Mouse (Mus musculus) heart, adult 11 months (tissue): Measurements from ENCODE around the gene Psmd2.
"Not testable (repeated sequence)": the region's sequence is repeated elsewhere in the genome, so short reads cannot be mapped to it uniquely, and the experiment has no call there.

Experiments used
- DNase-seq: peaks from one replicate; pipeline ENCODE4 v3.0.0; 2022

The Psmd2 gene

GRCm38 (mm10) chr16:20657661-20658060, 6.2 kb downstream of the Psmd2 start:
- DNase-seq = no peak

GRCm38 (mm10) chr16:20668013-20668412, 16.6 kb downstream of the Psmd2 start, which contains the start of gene Eif4g1:
Gene Eif4g1, plus strand, starts transcription at chr16:20668313.
- not testable (repeated sequence) for DNase-seq

GRCm38 (mm10) chr16:20670291-20670690, 18.8 kb downstream of the Psmd2 start:
- DNase-seq = no peak

- DNase-seq = peak; percentile 91
Observed at GRCm38 (mm10) chr16:20671886-20672285, 20.4 kb downstream of the Psmd2 start.

- peak; percentile 100 for DNase-seq
Observed at GRCm38 (mm10) chr16:20672500-20672902, 21.0 kb downstream of the Psmd2 start.

- no peak for DNase-seq
Observed at GRCm38 (mm10) chr16:20672965-20673705, 21.7 kb downstream of the Psmd2 start.

GRCm38 (mm10) chr16:20673706-20674303, 22.4 kb downstream of the Psmd2 start:
- peak; percentile 96 for DNase-seq

GRCm38 (mm10) chr16:20675213-20675612, 23.8 kb downstream of the Psmd2 start:
- peak; percentile 90 for DNase-seq

- DNase-seq = no peak
Observed at GRCm38 (mm10) chr16:20676702-20677101, 25.2 kb downstream of the Psmd2 start.

GRCm38 (mm10) chr16:20677380-20677779, 25.9 kb downstream of the Psmd2 start:
- DNase-seq = peak; percentile 87

- peak; percentile 98 for DNase-seq
Observed at GRCm38 (mm10) chr16:20677974-20678675, 26.7 kb downstream of the Psmd2 start.

GRCm38 (mm10) chr16:20690774-20691173, 39.3 kb downstream of the Psmd2 start:
- no peak for DNase-seq

GRCm38 (mm10) chr16:20691617-20692016, 40.2 kb downstream of the Psmd2 start:
- DNase-seq = no peak

GRCm38 (mm10) chr16:20692241-20692965, 41.0 kb downstream of the Psmd2 start:
- peak; percentile 95 for DNase-seq

- peak; percentile 99 for DNase-seq
Observed at GRCm38 (mm10) chr16:20693111-20693701, 41.8 kb downstream of the Psmd2 start, which contains the start of gene Fam131a. Gene Fam131a, plus strand, starts transcription at chr16:20693241.

GRCm38 (mm10) chr16:20694781-20695180, 43.3 kb downstream of the Psmd2 start:
- DNase-seq = peak; percentile 98

GRCm38 (mm10) chr16:20695622-20696323, 44.3 kb downstream of the Psmd2 start:
- DNase-seq = peak; percentile 99

- peak; percentile 89 for DNase-seq
Observed at GRCm38 (mm10) chr16:20699266-20699665, 47.8 kb downstream of the Psmd2 start.

GRCm38 (mm10) chr16:20700036-20700435, 48.6 kb downstream of the Psmd2 start:
- DNase-seq = peak; percentile 95

GRCm38 (mm10) chr16:20701316-20701715, 49.9 kb downstream of the Psmd2 start:
- peak; percentile 86 for DNase-seq

- DNase-seq = peak; percentile 87
Observed at GRCm38 (mm10) chr16:20701729-20702521, 50.5 kb downstream of the Psmd2 start.
